Mouse (Mus musculus): ENCODE results near the gene Zfp82. TPM values are rescaled to one million over a fixed set of nuclear protein-coding genes. Genes with fewer than 3 reads are reported as not detected.
A peak's percentile ranks its signal among the peaks of the same experiment; 100 is the strongest.
"Not testable (repeated sequence)": the region's sequence is repeated elsewhere in the genome, so short reads cannot be mapped to it uniquely, and the experiment has no call there.

Zfp82 gene
- 4.5 and 5.1 TPM in 2 replicates for polyA plus RNA-seq (2015; fragmentation: Nextera tagmentation; extraction: Ambion mirVana)

DNA sequence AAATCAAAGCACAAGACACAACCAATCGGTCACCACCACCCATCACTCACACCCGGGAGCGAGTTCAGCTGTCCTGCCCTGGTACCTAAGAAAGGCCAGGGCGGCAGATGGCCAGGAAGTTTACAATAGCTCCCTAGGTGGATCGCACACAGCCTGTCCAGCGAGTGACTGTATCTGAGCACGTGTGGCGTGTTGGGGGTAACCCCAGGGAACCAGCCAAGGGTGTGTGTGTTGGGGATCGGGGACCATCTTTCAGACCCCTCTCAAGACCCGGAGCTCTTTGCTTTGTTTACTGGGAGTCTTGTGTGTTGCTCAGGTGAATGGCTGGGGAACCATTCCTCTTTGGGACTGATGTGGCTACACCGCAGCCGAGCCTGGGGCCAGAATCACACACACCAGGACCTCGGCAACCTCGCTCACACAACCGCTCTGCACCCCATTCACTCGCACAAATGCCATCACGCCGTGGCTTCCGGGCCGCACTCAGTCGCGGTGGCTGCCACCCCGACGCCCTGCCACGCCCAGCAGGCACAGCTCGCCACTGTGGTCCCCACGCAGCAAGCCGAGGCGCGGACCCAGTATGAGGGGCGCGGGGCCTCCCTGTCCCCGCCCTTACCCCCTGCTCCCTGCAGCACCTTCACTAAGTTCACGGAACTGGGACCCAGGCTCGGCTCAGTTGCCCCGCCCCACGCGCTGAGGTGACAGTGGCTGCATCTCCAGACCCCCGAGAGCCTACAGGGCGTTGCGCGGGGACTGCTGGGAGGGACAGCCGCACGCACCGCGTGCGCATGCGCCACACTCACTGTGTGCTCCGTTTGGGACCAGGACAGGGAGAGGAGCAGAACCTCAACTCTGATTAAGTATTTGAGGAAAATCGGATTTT, at the start of gene Zfp82:
TSS of gene Zfp82 (minus strand) at position 755 of the 883 bp plus-strand sequence.
- H3K9me3 ChIP-seq (replicated peaks; ENCODE audit: control insufficient read depth, low read length): no peaks in the 10 kb centered on the region
- ATAC-seq (ENCODE audit: insufficient read depth, low FRiP score): peak; percentile 90
- H3K4me3 ChIP-seq (replicated peaks; ENCODE audit: low read length): peak within 1 kb of the TSS; percentile 88
- H3K4me2 ChIP-seq (ENCODE audit: low read depth, low read length): peak within 1 kb of the TSS; percentile 96
- no peaks in the 10 kb centered on the region for H3K4me1 ChIP-seq (ENCODE audit: control insufficient read depth, insufficient read depth, low read length)
- H3K27ac ChIP-seq (ENCODE audit: low read length): peak within 1 kb of the TSS; percentile 62
- H3K9ac ChIP-seq (ENCODE audit: low read length): peak within 1 kb of the TSS; percentile 91
- H3K36me3 ChIP-seq (ENCODE audit: control insufficient read depth, insufficient read depth, low read length): no peaks in the 10 kb centered on the region
- H3K27me3 ChIP-seq (ENCODE audit: control insufficient read depth, insufficient read depth, low read length): no peaks in the 10 kb centered on the region
- under 1% methylated on average over 50 of the region's 50 CpGs for WGBS

DNA sequence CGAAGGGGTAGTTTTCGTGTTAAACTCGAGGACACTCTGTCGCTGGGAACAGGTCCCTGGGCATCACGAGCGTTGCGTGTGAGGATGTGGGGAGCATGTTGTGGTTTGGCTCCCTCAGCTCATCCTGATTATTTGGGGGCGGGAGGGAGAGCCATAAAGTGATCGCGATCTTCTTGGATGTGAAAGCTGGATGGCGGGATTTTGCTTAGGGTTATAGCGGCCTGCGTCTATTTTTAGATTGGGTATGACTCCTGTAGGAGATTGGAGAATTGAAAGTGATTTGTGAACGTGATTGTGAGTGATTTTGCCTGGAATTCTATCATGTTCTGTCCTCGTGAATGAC, 49.5 kb upstream of the Zfp82 start:
- Histone ChIP-seq H3K4me1 (ENCODE audit: control insufficient read depth, insufficient read depth, low read length) (no peaks in the 10 kb centered on the region), H3K27me3 (ENCODE audit: control insufficient read depth, insufficient read depth, low read length) (no peaks in the 10 kb centered on the region), H3K9ac (ENCODE audit: low read length) (peak overlapping the region; percentile 77), H3K9me3 (replicated peaks; ENCODE audit: control insufficient read depth, low read length) (no peaks in the 10 kb centered on the region), H3K4me3 (replicated peaks; ENCODE audit: low read length) (peak overlapping the region; percentile 62), H3K27ac (ENCODE audit: low read length) (peak overlapping the region; percentile 19; the same call in 1 of the 2 replicates), H3K4me2 (ENCODE audit: low read depth, low read length) (peak overlapping the region; percentile 75), H3K36me3 (ENCODE audit: control insufficient read depth, insufficient read depth, low read length) (0 out of 2 replicates have a peak, but pooled peaks cover under 1% of the 10 kb centered on the region)
- 0 out of 2 replicates have a peak, but pooled peaks have one; percentile 1 for ATAC-seq (ENCODE audit: insufficient read depth, low FRiP score)
- 4% methylated on average over 15 of the region's 15 CpGs for WGBS

DNA sequence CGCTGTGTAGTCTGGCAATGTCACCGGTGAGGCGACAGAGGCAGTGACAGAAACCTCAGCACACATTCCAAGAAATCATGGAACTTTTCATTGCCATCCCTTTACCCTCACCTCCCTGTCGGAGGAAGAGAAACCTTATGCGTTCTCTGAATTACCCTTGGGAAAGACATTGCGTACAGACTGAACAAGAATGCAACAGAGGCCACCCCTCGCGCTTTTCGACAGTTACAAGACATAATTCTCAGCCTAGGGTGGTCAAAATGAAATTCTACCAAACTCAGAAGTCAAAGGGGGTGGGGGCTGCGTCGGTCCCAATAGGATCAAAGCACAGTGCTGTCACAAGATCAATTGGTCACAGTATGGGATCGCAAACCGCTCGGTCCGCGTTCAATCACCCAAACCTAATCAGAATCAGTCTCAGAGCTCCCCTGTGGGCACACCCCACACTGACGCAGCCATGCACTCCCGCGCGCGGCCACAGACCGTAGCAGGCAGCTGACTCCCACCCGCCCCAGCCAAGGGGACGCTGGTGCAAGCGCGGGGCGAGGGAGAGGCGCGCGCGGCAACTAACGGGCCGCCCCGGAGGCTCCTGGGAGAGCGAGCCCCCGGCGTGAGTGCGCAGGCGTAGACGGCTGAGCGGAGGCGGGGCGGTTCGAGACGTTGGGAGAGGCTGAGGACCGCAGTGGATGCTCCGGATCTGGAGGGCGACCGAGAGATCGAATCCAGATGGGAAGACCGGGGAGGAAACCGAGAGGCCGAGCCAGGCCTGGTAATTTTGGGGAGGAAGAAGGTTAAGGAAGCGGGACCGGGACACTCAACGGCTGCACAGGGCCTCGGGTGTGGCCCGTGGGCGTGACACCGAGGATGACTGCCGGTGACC, 48.8 kb upstream of the Zfp82 start, which contains the start of gene Zfp382:
TSS of gene Zfp382 (plus strand) at position 635 of the 880 bp plus-strand sequence.
- Histone ChIP-seq H3K27me3 (ENCODE audit: control insufficient read depth, insufficient read depth, low read length) (no peaks in the 10 kb centered on the region), H3K4me1 (ENCODE audit: control insufficient read depth, insufficient read depth, low read length) (no peaks in the 10 kb centered on the region), H3K4me2 (ENCODE audit: low read depth, low read length) (peak within 1 kb of the TSS; percentile 75), H3K36me3 (ENCODE audit: control insufficient read depth, insufficient read depth, low read length) (no peaks in the 10 kb centered on the region), H3K9ac (ENCODE audit: low read length) (peak within 1 kb of the TSS; percentile 77), H3K9me3 (replicated peaks; ENCODE audit: control insufficient read depth, low read length) (no peaks in the 10 kb centered on the region), H3K4me3 (replicated peaks; ENCODE audit: low read length) (peak within 1 kb of the TSS; percentile 62), H3K27ac (ENCODE audit: low read length) (peak within 1 kb of the TSS; percentile 55)
- ATAC-seq (ENCODE audit: insufficient read depth, low FRiP score): peak; percentile 96
- WGBS: under 1% methylated on average over 61 of the region's 61 CpGs

DNA sequence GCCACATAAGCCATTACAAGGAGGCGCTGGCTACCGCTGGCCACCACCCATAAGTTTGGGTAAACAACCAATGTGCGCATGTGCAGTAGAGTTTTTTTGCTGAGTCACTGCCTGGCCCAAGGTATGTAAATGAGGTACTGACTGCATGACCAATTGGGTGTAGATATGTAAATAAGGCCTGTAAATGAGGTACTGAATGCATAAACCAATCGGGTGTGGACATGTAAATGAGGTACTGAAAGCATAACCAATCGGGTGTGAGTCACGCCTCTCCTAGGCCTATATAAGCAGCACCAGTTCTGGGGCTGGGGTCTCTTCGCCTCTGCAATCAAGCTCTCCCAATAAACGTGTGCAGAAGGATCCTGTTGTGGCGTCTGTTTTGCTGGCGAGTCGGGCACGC, 45.2 kb upstream of the Zfp82 start:
- H3K9me3 ChIP-seq (replicated peaks; ENCODE audit: control insufficient read depth, low read length): 0 out of 2 replicates have a peak, but pooled peaks cover 10% of the 10 kb centered on the region
- H3K4me1 ChIP-seq (ENCODE audit: control insufficient read depth, insufficient read depth, low read length); H3K27ac ChIP-seq (ENCODE audit: low read length); H3K4me3 ChIP-seq (replicated peaks; ENCODE audit: low read length); ATAC-seq (ENCODE audit: insufficient read depth, low FRiP score); H3K9ac ChIP-seq (ENCODE audit: low read length); H3K27me3 ChIP-seq (ENCODE audit: control insufficient read depth, insufficient read depth, low read length); H3K36me3 ChIP-seq (ENCODE audit: control insufficient read depth, insufficient read depth, low read length); H3K4me2 ChIP-seq (ENCODE audit: low read depth, low read length): not testable (repeated sequence)
- WGBS: 90% methylated on average over 12 of the region's 12 CpGs

DNA sequence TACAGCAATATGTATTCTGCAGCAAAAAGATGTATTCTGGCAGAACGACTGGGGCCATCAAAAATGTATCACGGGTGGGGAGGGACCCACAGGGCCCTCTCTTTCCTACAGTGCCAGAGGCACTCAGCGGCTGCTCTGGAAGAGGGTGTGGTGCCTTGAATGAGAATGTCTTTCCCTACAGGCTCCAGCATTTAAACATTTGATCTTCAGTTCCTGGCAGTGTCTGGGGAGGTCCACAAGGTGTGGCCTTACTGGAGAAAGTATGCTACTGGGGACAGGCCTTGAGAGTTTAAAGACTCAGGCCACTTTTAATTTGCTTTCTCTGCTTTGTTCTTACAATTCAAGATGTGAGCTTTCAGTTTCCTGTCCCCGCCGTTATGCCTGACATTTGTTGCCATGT, 43.4 kb upstream of the Zfp82 start:
- no peak overlapping the region for H3K27ac ChIP-seq (ENCODE audit: low read length)
- no peak overlapping the region for H3K9ac ChIP-seq (ENCODE audit: low read length)
- H3K27me3 ChIP-seq (ENCODE audit: control insufficient read depth, insufficient read depth, low read length): no peaks in the 10 kb centered on the region
- 0 out of 2 replicates have a peak, but pooled peaks cover 10% of the 10 kb centered on the region for H3K9me3 ChIP-seq (replicated peaks; ENCODE audit: control insufficient read depth, low read length)
- no peak overlapping the region for H3K4me3 ChIP-seq (replicated peaks; ENCODE audit: low read length)
- no peaks in the 10 kb centered on the region for H3K36me3 ChIP-seq (ENCODE audit: control insufficient read depth, insufficient read depth, low read length)
- WGBS: 95% methylated on average over 5 of the region's 5 CpGs
- ATAC-seq (ENCODE audit: insufficient read depth, low FRiP score): no peak
- no peak overlapping the region for H3K4me2 ChIP-seq (ENCODE audit: low read depth, low read length)
- no peaks in the 10 kb centered on the region for H3K4me1 ChIP-seq (ENCODE audit: control insufficient read depth, insufficient read depth, low read length)

DNA sequence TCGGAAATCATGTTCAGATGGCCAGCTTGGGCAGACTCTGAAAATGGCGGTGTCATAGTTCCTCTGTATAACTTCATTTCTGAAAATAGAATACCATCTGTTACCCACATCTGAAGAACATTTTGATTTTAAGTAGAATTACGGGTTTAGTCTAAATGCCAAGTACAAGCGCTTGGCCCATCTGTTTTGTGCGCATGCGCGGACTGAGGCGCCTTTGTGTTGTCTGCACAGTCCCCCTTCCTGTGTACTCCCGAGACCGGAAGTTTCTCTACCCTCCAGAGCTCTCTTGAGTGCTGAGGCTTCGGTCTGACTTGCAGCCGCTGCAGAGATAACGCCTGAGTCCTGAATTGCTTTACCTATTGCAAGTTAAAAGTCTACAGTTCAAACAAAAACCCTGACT, 26.6 kb upstream of the Zfp82 start:
- H3K4me2 ChIP-seq (ENCODE audit: low read depth, low read length): no peak overlapping the region
- peaks cover 42% of the 10 kb centered on the region for H3K36me3 ChIP-seq (ENCODE audit: control insufficient read depth, insufficient read depth, low read length)
- H3K4me1 ChIP-seq (ENCODE audit: control insufficient read depth, insufficient read depth, low read length): peaks cover 7% of the 10 kb centered on the region; the same call in 1 of the 2 replicates
- peaks cover 12% of the 10 kb centered on the region for H3K9me3 ChIP-seq (replicated peaks; ENCODE audit: control insufficient read depth, low read length)
- ATAC-seq (ENCODE audit: insufficient read depth, low FRiP score): no peak
- no peak overlapping the region for H3K4me3 ChIP-seq (replicated peaks; ENCODE audit: low read length)
- H3K27ac ChIP-seq (ENCODE audit: low read length): no peak overlapping the region
- 93% methylated on average over 13 of the region's 13 CpGs for WGBS
- no peak overlapping the region for H3K9ac ChIP-seq (ENCODE audit: low read length)
- no peaks in the 10 kb centered on the region for H3K27me3 ChIP-seq (ENCODE audit: control insufficient read depth, insufficient read depth, low read length)

DNA sequence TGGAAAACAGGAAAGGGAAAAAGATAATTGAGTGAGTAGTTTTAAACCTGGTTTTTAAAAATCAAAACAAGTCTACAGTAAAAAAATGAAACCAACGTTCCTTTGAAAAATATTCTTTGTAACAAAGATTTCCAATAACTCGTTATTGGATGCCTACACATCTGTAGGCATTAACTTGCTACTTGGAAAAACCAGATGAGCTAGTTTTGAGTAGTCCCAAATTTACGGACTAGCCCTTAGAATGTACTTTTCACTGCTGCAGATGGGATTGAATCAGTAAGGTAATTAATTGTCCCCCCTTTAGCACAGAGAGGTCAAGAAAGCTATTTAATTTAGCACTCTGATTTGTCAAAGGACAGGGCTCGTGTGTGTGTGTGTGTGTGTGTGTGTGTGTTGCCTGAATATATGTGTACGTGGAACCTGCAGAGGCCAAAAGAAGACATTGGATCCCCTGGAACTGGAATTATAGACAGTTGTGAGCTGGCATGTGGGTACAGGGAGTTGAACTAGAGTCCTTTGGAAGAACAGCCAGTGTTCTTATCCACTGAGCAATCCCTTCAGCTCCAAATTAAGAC, 22.9 kb upstream of the Zfp82 start:
- no peaks in the 10 kb centered on the region for H3K9me3 ChIP-seq (replicated peaks; ENCODE audit: control insufficient read depth, low read length)
- 3% methylated on average over 5 of the region's 5 CpGs for WGBS
- ATAC-seq (ENCODE audit: insufficient read depth, low FRiP score): no peak
- H3K27me3 ChIP-seq (ENCODE audit: control insufficient read depth, insufficient read depth, low read length): no peaks in the 10 kb centered on the region
- peak overlapping the region; percentile 72 for H3K9ac ChIP-seq (ENCODE audit: low read length)
- H3K4me1 ChIP-seq (ENCODE audit: control insufficient read depth, insufficient read depth, low read length): peaks cover 11% of the 10 kb centered on the region; the same call in 1 of the 2 replicates
- H3K36me3 ChIP-seq (ENCODE audit: control insufficient read depth, insufficient read depth, low read length): peaks cover 14% of the 10 kb centered on the region
- H3K4me2 ChIP-seq (ENCODE audit: low read depth, low read length): peak overlapping the region; percentile 85
- peak overlapping the region; percentile 49 for H3K27ac ChIP-seq (ENCODE audit: low read length)
- peak overlapping the region; percentile 80 for H3K4me3 ChIP-seq (replicated peaks; ENCODE audit: low read length)

DNA sequence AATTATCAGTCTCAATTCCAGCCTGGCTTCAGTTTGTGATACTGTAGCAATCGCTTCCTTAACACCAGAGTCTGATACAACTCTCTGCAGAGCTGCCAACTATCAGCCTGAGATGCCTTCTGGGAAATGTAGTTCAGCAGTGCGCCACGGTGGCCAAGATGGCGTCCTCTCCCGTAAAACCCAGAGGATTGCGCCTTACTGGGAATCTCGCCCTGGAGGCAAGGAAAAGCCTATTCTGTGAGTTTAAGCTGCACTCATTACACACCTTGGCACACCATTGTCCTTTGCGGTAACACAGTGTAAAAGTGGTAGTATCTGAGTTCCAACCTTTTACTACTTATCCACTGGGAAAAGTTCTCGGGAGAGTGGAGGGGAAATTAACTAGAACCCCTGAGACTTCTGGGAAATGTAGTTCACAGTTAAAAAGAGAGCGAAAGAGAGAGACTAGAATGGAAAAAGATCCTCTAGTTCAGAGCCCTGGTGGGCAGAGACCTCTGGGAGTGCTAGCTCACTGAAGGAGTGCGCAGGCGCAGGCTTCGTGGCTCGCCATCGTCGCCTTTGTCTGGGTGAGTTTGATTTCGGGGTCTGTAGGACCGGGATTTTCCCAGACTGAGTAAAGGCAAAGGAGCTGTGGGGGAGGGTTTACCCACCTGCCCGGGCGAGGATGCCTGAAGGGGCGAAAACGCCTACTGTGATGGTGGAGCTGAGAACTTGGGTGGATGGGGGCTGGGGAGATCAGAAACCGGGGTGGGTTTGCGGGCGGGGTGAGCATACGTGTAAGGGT, 22.1 kb upstream of the Zfp82 start, which contains the start of gene Zfp260:
TSS of gene Zfp260 (plus strand) at position 132 of the 784 bp plus-strand sequence.
- WGBS: under 1% methylated on average over 26 of the region's 26 CpGs

More for the DNA sequence above, 22.1 kb upstream of the Zfp82 start, which contains the start of gene Zfp260:
- peak within 1 kb of the TSS; percentile 85 for H3K4me2 ChIP-seq (ENCODE audit: low read depth, low read length)
- peaks cover 6% of the 10 kb centered on the region; the same call in 1 of the 2 replicates for H3K36me3 ChIP-seq (ENCODE audit: control insufficient read depth, insufficient read depth, low read length)
- ATAC-seq (ENCODE audit: insufficient read depth, low FRiP score): peak; percentile 82
- H3K27me3 ChIP-seq (ENCODE audit: control insufficient read depth, insufficient read depth, low read length): no peaks in the 10 kb centered on the region
- peak within 1 kb of the TSS; percentile 80 for H3K4me3 ChIP-seq (replicated peaks; ENCODE audit: low read length)
- peak within 1 kb of the TSS; percentile 99 for H3K27ac ChIP-seq (ENCODE audit: low read length)
- H3K9me3 ChIP-seq (replicated peaks; ENCODE audit: control insufficient read depth, low read length): no peaks in the 10 kb centered on the region
- H3K9ac ChIP-seq (ENCODE audit: low read length): peak within 1 kb of the TSS; percentile 92
- peaks cover 11% of the 10 kb centered on the region; the same call in 1 of the 2 replicates for H3K4me1 ChIP-seq (ENCODE audit: control insufficient read depth, insufficient read depth, low read length)

All from stomach, embryonic 16.5 days (tissue).